Mouse (Mus musculus) heart, embryonic 16.5 days (tissue): ENCODE results near the gene Raly. TPM values are rescaled to one million over a fixed set of nuclear protein-coding genes. Genes with fewer than 3 reads are reported as not detected.

Experiments used
- ATAC-seq: fragments of 200-750 bp; cut with Nextera tagmentation; replicated peaks from 2 replicates; pipeline ENCODE4 v1.8.0; 2017; ENCODE audit warnings: moderate number of reproducible peaks; ENCODE audit not compliant: insufficient read depth, low FRiP score; ENCODE audit errors: extremely low read depth
- H3K27ac ChIP-seq: fragments of 300-500 bp; sonication (generic); 2 replicates; pipeline ENCODE4 v1.5.1; 2014; ENCODE audit warnings: mild to moderate bottlenecking, low read length, control low read depth, moderate library complexity
- H3K27me3 ChIP-seq: fragments of 300-500 bp; sonication (generic); 2 replicates; pipeline ENCODE4 v1.6.1; 2014; ENCODE audit warnings: low read length, mixed read lengths; ENCODE audit not compliant: control insufficient read depth, insufficient read depth
- H3K36me3 ChIP-seq: fragments of 300-500 bp; sonication (generic); 2 replicates; pipeline ENCODE4 v1.6.1; 2014; ENCODE audit not compliant: control insufficient read depth, insufficient read depth
- H3K4me1 ChIP-seq: fragments of 300-500 bp; sonication (generic); 2 replicates; pipeline ENCODE4 v1.6.1; 2014; ENCODE audit warnings: low read length, mixed read lengths; ENCODE audit not compliant: control insufficient read depth, insufficient read depth
- H3K4me2 ChIP-seq: fragments of 300-500 bp; sonication (generic); 2 replicates; pipeline ENCODE4 v1.6.1; 2014; ENCODE audit warnings: low read depth, mild to moderate bottlenecking, control low read depth, low read length
- H3K4me3 ChIP-seq: fragments of 300-500 bp; sonication (generic); 2 replicates; pipeline ENCODE4 v1.5.1; 2014; ENCODE audit warnings: mild to moderate bottlenecking, control low read depth, low read length
- H3K9ac ChIP-seq: fragments of 300-500 bp; sonication (generic); 2 replicates; pipeline ENCODE4 v1.6.1; 2014; ENCODE audit warnings: low read length, control low read depth
- H3K9me3 ChIP-seq: fragments of 300-500 bp; sonication (generic); replicated peaks from 2 replicates; pipeline ENCODE4 v1.6.1; 2016; ENCODE audit warnings: low read length; ENCODE audit not compliant: control insufficient read depth
- WGBS: fragments of 180-500 bp; shearing (Covaris S2); extraction: QIAGEN DNeasy Blood & Tissue Kit; methylation state at CpG from one replicate; pipeline ENCODE4 v1.1.7; 2014; 5-methylcytosine and 5-hydroxymethylcytosine counted together
- polyA plus RNA-seq: library from polyadenylated mRNA; unstranded; fragments of >200 nt; fragmentation: Nextera tagmentation; extraction: Ambion mirVana; gene quantifications from 2 replicates; pipeline ENCODE4 v1.2.1, GENCODE M21; 2015

Gene Raly
- polyA plus RNA-seq, 1 experiment from 2014 or later: 36.6 TPM

DNA sequence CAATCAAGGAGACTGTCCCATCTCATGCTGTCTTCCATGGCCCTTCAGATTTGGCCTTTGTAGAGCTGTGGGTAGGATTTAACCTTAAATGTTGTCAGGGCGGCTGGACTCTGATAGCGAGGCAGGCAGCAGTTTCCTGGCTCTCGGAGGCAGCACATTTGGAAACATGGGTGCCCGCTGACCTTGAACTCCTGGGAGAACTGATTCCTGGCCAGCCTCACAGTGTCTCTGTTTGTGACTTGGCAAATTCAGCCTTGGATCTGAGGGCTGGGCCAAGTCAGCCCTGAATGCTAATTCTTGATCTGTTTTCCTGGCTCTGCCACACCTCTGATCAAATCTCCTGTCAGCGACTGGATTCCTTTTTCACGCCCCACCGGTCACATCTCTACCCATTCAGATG is 14.4 kb upstream of the Raly start:
- no peaks in the 10 kb centered on the region for H3K27me3 ChIP-seq
- H3K4me1 ChIP-seq: no peaks in the 10 kb centered on the region
- H3K4me3 ChIP-seq: no peak overlapping the region
- no peaks in the 10 kb centered on the region for H3K36me3 ChIP-seq
- 47% methylated on average over 7 of the region's 7 CpGs for WGBS
- H3K9ac ChIP-seq: no peak overlapping the region
- no peak for ATAC-seq
- no peak overlapping the region for H3K4me2 ChIP-seq
- no peak overlapping the region for H3K27ac ChIP-seq
- no peaks in the 10 kb centered on the region; the same call in 1 of the 2 replicates for H3K9me3 ChIP-seq

DNA sequence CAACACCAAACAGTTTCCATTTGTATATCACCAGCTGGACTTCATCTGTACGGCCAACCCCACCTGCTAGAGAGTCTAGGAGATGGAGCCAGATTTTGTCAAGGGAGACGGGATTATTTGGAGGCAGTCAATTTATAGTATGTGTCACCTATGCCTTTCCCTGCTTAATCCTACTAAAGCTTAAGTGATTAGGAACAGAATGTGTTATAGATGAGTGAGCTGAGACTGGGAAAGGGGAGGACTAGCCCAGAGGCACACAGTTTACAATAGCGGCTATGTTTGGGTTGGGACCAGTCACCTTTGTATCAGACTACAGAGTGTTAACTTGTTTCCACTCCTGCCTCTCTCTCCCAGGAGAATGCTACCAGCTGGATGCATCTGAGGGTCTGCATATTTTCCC is 11.2 kb upstream of the Raly start:
- no peak overlapping the region for H3K27ac ChIP-seq
- no peaks in the 10 kb centered on the region for H3K27me3 ChIP-seq
- no peaks in the 10 kb centered on the region for H3K4me1 ChIP-seq
- no peaks in the 10 kb centered on the region for H3K9me3 ChIP-seq
- H3K4me2 ChIP-seq: no peak overlapping the region
- no peak overlapping the region for H3K9ac ChIP-seq
- 54% methylated on average over 3 of the region's 3 CpGs for WGBS
- ATAC-seq: no peak
- no peaks in the 10 kb centered on the region for H3K36me3 ChIP-seq
- no peak overlapping the region for H3K4me3 ChIP-seq

DNA sequence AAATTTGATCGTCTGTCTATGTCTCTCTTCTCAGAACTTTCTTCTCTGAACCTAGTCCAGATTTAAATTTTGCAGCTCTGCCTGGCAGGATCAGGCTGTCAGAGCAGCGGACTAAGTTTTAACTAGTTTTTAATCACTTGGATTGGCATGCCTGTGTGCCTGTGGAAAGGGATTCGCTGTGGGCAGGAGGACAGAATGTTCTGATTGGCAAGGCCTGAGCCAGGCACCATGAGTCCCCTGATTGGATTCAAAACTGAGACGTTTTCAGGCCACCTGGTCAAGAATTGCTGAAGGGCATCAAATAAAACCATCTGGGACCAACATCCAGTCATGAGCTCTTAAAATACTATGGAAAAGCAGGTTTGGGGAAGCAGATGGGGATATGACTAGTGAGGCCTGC is 8.5 kb upstream of the Raly start:
- Histone ChIP-seq H3K4me1 (no peaks in the 10 kb centered on the region), H3K27me3 (no peaks in the 10 kb centered on the region), H3K27ac (no peak overlapping the region), H3K4me2 (no peak overlapping the region), H3K9me3 (no peaks in the 10 kb centered on the region), H3K9ac (no peak overlapping the region), H3K36me3 (no peaks in the 10 kb centered on the region), H3K4me3 (no peak overlapping the region)
- no peak for ATAC-seq
- 69% methylated on average over 4 of the region's 4 CpGs for WGBS

DNA sequence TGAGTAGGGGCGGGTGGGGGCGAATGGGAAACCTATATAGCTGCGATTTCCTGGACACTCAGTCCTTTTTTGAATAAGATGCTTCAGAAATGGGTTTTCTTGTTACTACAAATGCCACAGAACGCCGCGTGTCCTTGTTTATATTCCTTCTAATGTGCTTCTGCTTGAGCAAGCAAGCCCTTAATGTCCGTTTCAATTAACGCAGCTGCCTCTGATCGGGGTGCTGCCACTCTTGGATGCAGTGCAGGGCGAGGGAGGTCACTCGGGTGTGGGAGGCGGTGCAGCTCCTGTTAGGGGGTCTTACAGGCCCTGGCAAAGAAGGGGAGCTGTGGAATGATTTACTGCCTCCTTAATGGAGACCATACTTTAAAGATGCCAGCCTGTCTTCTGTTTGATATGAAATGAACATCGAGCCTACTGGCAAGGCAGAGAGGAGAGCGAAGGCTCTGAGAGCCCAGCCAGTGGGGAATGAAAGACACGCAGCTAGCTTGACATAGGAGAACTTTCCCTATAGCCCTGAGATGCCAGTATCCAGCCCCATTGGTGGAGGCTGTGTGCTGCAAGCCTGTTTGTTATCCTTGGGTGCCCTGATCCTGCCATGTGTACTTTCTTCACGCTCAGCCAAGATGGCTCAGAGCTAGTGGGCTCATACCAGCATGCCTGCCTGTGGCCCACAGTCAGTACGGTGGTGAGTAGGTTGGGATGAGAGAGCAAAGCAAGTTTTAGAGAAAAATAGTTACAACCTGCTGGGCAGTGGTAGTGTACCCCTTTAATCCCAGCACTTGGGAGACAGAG is 7.8 kb upstream of the Raly start:
- no peaks in the 10 kb centered on the region for H3K27me3 ChIP-seq
- no peak for ATAC-seq
- no peak overlapping the region for H3K27ac ChIP-seq
- 80% methylated on average over 17 of the region's 17 CpGs for WGBS
- H3K4me2 ChIP-seq: no peak overlapping the region
- H3K4me1 ChIP-seq: no peaks in the 10 kb centered on the region
- no peak overlapping the region for H3K9ac ChIP-seq
- H3K4me3 ChIP-seq: no peak overlapping the region
- H3K36me3 ChIP-seq: no peaks in the 10 kb centered on the region
- H3K9me3 ChIP-seq: no peaks in the 10 kb centered on the region

DNA sequence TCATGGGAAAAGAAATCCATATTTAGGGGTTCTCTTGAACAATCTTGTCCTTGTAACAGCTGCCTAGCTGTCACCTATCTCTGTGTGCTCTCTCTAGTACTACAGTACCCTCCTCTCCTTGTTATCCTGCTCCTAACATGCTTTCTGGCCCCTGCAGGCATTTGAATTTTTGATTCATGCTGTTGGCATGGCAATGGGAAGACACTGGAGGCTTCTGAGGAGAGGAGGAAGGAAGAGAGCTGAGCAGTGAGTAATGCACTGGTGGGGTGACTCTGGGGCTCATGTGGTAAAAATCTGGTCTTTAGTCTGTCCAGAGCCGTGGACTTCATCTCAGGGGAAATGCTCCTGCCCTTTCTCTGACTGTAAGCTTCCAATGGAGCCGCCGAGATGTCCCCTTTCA is 5.6 kb upstream of the Raly start:
- H3K27me3 ChIP-seq: no peaks in the 10 kb centered on the region
- no peak overlapping the region for H3K4me2 ChIP-seq
- H3K9ac ChIP-seq: no peak overlapping the region
- no peak overlapping the region for H3K4me3 ChIP-seq
- peaks cover 4% of the 10 kb centered on the region; the same call in 1 of the 2 replicates for H3K4me1 ChIP-seq
- 53% methylated on average over 3 of the region's 3 CpGs for WGBS
- no peak overlapping the region for H3K27ac ChIP-seq
- ATAC-seq: no peak
- no peaks in the 10 kb centered on the region for H3K36me3 ChIP-seq
- H3K9me3 ChIP-seq: no peaks in the 10 kb centered on the region

DNA sequence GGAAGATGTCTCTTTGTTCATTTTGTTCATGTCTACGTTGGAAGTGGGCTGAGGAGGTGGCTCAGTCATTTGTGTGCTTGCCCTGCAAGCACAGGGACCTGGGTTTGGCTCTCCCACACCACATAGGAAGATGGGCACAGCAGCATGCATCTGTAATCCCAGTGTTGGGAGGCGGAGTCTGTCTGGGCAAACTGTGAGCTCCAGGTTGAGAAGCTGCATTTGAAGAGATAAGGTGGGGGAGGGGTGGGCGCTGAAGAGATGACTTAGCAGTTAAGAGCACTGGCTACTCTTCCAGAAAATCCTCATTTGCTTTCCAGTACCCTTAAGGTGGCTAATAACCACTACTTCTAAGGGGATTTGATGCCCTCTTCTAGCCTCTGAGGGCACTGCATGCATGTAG is 4.7 kb upstream of the Raly start:
- Histone ChIP-seq H3K27me3 (no peaks in the 10 kb centered on the region), H3K27ac (no peak overlapping the region), H3K4me3 (no peak overlapping the region), H3K9me3 (no peaks in the 10 kb centered on the region), H3K9ac (no peak overlapping the region), H3K4me1 (peaks cover 4% of the 10 kb centered on the region; the same call in 1 of the 2 replicates), H3K4me2 (no peak overlapping the region), H3K36me3 (no peaks in the 10 kb centered on the region)
- no peak for ATAC-seq
- 53% methylated on average over 3 of the region's 3 CpGs for WGBS

DNA sequence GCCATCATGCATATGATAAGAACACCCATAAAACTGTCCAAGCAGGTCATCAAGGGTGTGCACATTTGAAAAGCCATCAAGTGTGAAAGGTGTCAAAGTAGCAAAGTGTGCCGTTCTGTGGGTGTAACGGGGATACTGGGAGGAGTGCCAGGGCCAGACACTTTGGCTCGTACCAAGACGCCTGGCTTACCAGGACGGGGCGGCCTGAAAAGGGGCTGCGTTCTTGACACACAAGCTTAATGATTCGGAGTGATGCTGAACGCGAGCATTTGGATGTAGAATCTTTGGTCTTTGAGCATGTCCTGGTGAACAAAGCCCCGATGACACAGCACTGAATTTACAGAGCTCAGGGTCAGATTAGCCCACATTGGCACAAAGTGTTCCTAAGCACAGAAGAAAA is 4.1 kb upstream of the Raly start:
- Histone ChIP-seq H3K4me1 (peaks cover 4% of the 10 kb centered on the region; the same call in 1 of the 2 replicates), H3K36me3 (no peaks in the 10 kb centered on the region), H3K9ac (no peak overlapping the region), H3K27me3 (no peaks in the 10 kb centered on the region), H3K27ac (no peak overlapping the region), H3K4me3 (no peak overlapping the region), H3K4me2 (no peak overlapping the region), H3K9me3 (no peaks in the 10 kb centered on the region)
- 66% methylated on average over 11 of the region's 11 CpGs for WGBS
- no peak for ATAC-seq

DNA sequence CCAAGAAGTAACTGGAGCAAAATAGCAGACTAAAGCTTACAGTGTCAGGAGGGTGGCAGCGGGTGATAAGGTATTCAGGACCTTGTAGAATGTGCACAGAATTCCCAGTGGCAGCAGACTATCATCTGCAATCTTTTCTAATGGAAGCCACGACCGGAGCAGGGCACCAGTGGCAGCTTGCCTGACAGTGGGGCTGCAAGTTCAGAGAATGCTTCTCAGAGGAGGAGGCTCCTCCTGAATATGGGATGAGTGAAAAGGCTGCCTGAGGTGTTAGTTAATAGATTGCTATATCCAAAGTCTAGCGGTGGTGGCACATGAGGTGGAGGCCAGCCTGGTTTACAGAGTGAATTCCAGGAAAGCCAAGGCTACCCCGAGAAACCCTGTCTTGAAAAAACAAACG is 1.5 kb upstream of the Raly start:
- no peaks in the 10 kb centered on the region for H3K36me3 ChIP-seq
- H3K9me3 ChIP-seq: no peaks in the 10 kb centered on the region
- H3K4me2 ChIP-seq: no peak overlapping the region
- no peak overlapping the region for H3K27ac ChIP-seq
- H3K4me3 ChIP-seq: no peak overlapping the region
- ATAC-seq: no peak
- no peak overlapping the region for H3K9ac ChIP-seq
- no peaks in the 10 kb centered on the region for H3K27me3 ChIP-seq
- 55% methylated on average over 6 of the region's 6 CpGs for WGBS
- peaks cover 23% of the 10 kb centered on the region for H3K4me1 ChIP-seq

DNA sequence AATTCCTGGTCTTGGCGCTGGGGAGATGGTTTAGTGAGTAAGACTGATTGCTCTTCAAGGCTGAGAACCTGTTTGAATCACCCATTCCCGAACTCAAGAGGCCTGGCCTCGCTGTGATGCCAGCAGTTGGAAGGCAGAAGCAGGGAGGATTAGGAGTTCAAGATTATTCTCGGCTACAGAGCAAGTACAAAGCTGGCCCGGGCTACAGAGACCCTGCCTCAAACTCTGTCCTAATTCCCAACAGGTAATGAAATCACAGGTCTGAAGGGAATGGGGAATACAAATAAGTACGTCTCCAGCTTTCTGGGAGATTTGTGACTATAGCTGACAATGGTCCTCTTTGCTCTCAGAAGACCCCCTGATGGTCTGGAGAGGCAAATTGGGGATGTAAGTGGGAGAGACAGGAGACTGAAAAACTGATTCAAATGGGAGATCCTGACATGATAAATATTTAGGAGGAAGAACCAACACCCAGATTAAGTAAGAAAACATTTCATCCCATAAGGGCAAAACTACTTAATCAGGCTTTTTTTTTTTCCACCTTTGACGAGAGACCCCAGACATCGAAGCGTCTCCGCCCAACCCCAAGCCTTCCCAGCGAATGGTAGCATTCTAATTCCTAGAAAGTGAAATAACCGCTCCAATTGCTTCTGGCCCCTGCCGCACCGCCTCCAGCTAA is 780 bp upstream of the Raly start:
- Histone ChIP-seq H3K9me3 (no peaks in the 10 kb centered on the region), H3K36me3 (no peaks in the 10 kb centered on the region), H3K4me3 (peak overlapping the region; percentile 99), H3K4me2 (peak overlapping the region; percentile 66), H3K27me3 (no peaks in the 10 kb centered on the region), H3K9ac (peak overlapping the region; percentile 65), H3K4me1 (peaks cover 30% of the 10 kb centered on the region), H3K27ac (peak overlapping the region; percentile 67)
- 7% methylated on average over 14 of the region's 14 CpGs for WGBS
- no peak for ATAC-seq
